Mouse (Mus musculus) left cerebral cortex, postnatal 25 days (tissue): Measurements from ENCODE around the gene Sumo3. TPM values are rescaled to one million over a fixed set of nuclear protein-coding genes. Genes with fewer than 3 reads are reported as not detected.

Experiments
- DNase-seq, 2 experiments: peaks; one replicate each; pipeline ENCODE4 v3.0.0; 2022; ENCODE audit warnings: low spot score in 2 of 2, mixed read lengths in 1 of 2
- intact Hi-C: fragments of 180-260 bp; cut with DNase I; formaldehyde crosslinking; loops from one replicate; pipeline ENCODE4 v1.15.1; 2025
- total RNA-seq, 2 experiments: library from RNA; stranded (reverse); gene quantifications; 2 replicates each; pipeline ENCODE4 v1.2.3; 2021

Sumo3 gene
- total RNA-seq, 2 experiments from 2014 or later, result 133 to 140 TPM

DNA sequence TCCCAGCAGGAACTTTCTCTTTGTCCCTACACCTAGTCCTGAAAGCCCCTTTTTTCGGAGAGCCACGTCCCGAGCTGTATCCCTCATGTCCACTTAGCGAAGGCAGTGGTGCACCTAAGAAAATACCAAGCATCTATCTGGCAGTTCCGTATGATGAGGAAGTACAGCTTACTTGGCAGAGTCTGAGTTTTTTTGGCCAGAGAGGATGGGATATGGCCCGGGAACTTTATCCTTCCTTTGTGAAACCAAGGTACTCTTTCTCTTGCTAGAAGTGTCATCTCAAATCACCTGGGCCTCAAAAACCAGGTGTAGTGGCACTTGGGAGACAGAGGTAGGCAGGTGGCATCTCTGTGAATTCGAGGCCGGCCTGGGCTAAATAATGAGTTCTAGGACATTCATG, 15.6 kb downstream of the Sumo3 start:
- DNase-seq, result no peak
- intact Hi-C loops, result loop anchor here (5.0 kb wide), 2 partner anchors 39 to 104 kb away; partner anchors contain the start of genes Fam207a and Pttg1ip

DNA sequence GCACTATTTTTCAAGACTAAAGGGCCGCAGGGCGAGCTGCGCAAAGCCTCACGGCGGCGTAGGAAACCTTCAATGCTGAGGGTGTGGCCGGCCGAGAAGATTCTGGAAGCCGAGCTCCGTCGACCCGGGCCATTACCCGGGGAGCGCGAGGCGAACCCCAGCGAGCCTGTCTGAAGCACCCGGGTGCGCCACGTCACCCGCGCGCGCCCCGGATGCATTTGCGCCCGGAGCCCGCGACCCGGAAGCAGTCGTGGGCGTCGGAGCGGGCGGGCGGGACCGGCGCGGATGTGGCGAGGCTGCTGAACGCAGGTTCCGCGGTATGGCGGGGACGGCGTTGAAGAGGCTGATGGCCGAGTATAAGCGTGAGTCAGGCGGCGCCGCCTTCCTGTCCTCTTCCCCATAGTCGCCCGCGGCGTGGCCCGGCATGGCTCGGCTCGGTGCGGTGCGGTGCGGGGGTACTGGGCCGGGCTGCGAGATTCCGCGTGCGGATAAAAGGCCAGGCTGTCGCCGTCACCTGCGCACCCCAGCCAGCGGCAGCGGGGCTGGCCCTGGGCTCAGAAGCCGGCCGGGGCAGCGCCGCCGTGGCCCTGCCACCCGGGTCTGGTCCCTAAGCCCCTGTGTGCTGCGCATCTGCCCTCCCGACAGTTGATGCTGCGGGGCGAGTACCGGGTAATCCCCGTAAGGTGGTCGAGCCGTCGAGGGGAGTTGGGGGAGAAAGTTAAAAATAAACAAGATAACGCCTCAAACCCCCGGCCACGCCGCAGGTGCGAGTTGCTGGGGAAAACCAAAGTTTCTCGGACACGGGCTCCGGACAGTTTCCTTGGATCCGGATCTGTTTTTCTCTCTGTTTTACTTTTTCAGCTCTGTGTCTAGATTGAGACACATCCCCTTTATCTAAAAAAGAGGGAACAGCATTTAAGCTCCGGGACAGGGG, 16.4 kb downstream of the Sumo3 start, which contains the start of gene Ube2g2:
Gene Ube2g2, plus strand, starts transcription at position 221 of the 934 bp plus-strand sequence.
- peak; percentile 92 to 94 for DNase-seq
- intact Hi-C loops, result loop anchor here (5.0 kb wide), 2 partner anchors 40 to 105 kb away; partner anchors contain the start of genes Fam207a and Pttg1ip

GRCm38 (mm10) chr10:77623069-77623492, 17.2 kb downstream of the Sumo3 start:
- intact Hi-C loops, result loop anchor here (5.0 kb wide), 2 partner anchors 41 to 106 kb away; partner anchors contain the start of genes Fam207a and Pttg1ip
- DNase-seq, result peak in 1 of 2 experiments; percentile 50

- intact Hi-C loops, result loop anchor here (5.0 kb wide), 2 partner anchors 42 to 107 kb away; partner anchors contain the start of genes Fam207a and Pttg1ip
Measured at GRCm38 (mm10) chr10:77623639-77624400, 17.9 kb downstream of the Sumo3 start.

GRCm38 (mm10) chr10:77624570-77624995, 18.7 kb downstream of the Sumo3 start:
- intact Hi-C loops, result loop anchor here (5.0 kb wide), 2 partner anchors 42 to 107 kb away; partner anchors contain the start of genes Fam207a and Pttg1ip
- DNase-seq, result peak; percentile 54 to 80

More at GRCm38 (mm10) chr10:77623639-77624400, 17.9 kb downstream of the Sumo3 start:
- DNase-seq, result no peak

GRCm38 (mm10) chr10:77626036-77626435, 20.1 kb downstream of the Sumo3 start:
- intact Hi-C loops, result loop anchor here (2.0 kb wide), 1 partner anchor 253 kb away; no protein-coding TSS in a partner anchor

DNA sequence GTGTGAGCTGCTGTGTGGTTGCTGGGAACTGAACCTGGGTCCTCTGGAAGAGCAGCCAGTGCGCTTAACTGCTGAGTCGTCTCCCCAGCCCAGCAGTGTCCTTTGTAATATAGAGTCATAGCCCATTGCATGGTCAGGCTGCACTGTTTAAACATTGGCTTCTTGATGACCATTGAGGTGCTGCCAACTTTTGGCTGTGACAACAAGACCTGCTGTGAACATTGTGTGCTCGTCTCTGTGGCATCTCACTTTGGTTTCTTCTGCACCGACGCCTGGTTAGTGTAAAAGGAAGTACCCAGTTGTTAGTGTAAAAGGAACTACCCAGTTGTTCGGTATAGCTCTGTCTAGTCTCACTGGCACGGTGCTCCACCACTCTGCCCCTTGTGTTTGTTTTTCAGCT, 20.7 kb downstream of the Sumo3 start:
- intact Hi-C loops, result loop anchor here (2.0 kb wide), 1 partner anchor 252 kb away; no protein-coding TSS in a partner anchor
- DNase-seq, result no peak

More at GRCm38 (mm10) chr10:77626036-77626435, 20.1 kb downstream of the Sumo3 start:
- DNase-seq, result no peak

DNA sequence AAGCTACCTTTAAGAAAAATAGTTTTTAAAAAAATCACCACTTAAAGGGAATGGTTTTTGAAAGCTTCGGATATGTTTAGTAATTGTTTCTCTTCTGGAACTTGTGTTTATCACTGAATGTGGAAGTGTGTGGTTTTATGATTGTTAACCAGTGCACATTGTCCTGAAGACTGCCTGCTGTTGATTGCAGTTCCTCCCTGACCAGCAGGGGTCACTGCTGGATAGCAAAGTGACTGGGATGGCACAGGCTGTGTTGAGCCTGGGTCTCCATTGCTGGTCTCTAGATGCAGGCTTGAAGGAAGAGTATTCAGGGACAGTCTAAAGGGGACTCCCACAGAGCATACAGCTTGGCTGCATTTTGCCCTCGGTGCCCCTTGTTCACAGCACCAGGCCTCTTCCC, 21.6 kb downstream of the Sumo3 start:
- intact Hi-C loops, result loop anchor here (2.0 kb wide), 1 partner anchor 251 kb away; no protein-coding TSS in a partner anchor
- peak; percentile 78 to 85 for DNase-seq

- intact Hi-C loops, result no loop called here
- no peak for DNase-seq
Measured at GRCm38 (mm10) chr10:77629163-77629562, 23.3 kb downstream of the Sumo3 start.

DNA sequence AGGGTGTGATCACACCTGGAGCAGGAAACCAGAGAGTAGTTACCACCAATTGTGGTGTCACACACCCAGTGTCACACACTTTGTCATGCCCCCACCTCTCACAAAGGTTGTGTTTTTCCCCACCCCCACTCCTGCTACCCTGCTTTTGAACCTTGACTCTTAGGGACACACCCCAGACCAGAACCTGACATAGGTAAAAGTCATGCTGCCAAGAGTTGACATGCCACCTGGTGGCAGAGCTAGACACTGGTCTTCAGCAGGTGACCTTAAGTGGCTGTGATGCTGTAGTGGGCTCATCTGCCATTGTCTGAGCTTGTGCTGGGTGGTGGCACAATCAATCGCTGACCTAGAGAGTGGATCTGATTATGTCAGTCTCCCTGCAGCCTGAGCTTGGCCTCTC, 24.1 kb downstream of the Sumo3 start:
- DNase-seq, result no peak
- intact Hi-C loops, result no loop called here

GRCm38 (mm10) chr10:77634016-77634415, 28.1 kb downstream of the Sumo3 start:
- no peak for DNase-seq
- intact Hi-C loops, result no loop called here

- no peak for DNase-seq
- intact Hi-C loops, result loop anchor here (5.0 kb wide), 1 partner anchor 343 kb away; the partner anchor contains the start of gene 1810043G02Rik
Measured at GRCm38 (mm10) chr10:77634452-77635231, 28.7 kb downstream of the Sumo3 start.

DNA sequence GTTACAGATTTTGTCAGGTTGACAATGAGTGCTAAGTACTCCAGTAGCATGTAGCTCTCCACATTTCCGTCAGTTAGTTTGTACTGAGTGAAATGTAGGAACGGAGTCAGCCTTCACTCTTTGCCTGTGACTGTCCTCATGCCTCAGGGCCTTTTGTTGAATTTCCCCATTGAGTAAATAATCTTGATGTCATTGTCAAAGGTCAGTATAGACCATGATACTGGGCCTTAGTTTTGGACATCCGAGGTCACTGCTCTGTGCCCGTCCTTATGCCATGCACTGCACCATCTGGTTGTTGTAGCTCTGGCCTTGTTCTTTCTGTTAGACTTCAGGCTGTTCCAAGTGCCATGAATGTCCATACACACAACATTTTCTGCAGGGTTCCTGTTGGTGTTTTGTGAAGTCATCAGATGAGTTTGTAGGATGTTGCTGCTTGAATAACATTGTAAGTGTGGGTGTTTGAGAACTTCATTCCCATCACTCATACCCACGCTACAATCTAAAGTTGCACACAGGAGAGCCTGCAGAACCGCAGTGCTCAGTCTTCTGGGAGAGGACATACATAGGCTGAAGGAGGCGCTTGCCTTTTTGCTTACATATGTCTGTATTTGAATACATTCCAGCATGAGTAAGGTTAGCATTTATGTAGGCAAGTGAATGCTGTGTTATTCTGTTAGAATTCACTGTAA, 30.5 kb downstream of the Sumo3 start:
- intact Hi-C loops, result loop anchor here (5.0 kb wide), 1 partner anchor 341 kb away; the partner anchor contains the start of gene 1810043G02Rik
- peak in 1 of 2 experiments; percentile 86 for DNase-seq

- DNase-seq, result no peak
- intact Hi-C loops, result loop anchor here (5.0 kb wide), 1 partner anchor 338 kb away; the partner anchor contains the start of gene 1810043G02Rik
Measured at GRCm38 (mm10) chr10:77638956-77639355, 33.1 kb downstream of the Sumo3 start.

- intact Hi-C loops, result no loop called here
Measured at GRCm38 (mm10) chr10:77643160-77643559, 37.3 kb downstream of the Sumo3 start.

GRCm38 (mm10) chr10:77645571-77645970, 39.7 kb downstream of the Sumo3 start:
- DNase-seq, result no peak
- intact Hi-C loops, result no loop called here

More at GRCm38 (mm10) chr10:77643160-77643559, 37.3 kb downstream of the Sumo3 start:
- DNase-seq, result no peak

- no peak for DNase-seq
- intact Hi-C loops, result no loop called here
Measured at GRCm38 (mm10) chr10:77647461-77647860, 41.6 kb downstream of the Sumo3 start.

DNA sequence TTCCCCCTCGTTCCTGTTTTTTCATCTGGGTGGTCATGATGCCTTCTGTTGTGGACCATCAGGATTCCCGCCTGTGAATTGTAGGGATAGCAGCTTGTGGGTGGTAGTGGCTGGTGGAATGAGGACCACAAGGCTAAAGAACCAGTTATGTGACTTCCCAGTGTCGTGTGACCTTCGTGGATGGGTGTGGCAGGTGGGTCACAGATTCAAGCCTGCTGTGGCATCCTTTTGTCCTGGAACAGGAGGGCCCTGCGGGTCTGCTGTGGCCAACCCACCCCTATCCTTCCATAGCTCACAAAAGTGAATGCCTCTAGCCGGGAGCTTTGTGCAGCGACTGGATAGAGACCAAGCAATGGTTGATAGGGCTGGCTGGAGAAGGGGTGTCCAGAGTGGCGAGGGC, 42.0 kb downstream of the Sumo3 start:
- intact Hi-C loops, result no loop called here
- DNase-seq, result no peak
